Mouse (Mus musculus): Measurements from ENCODE around the gene Lrrc36.
A peak's percentile ranks its signal among the peaks of the same experiment; 100 is the strongest.

DNA sequence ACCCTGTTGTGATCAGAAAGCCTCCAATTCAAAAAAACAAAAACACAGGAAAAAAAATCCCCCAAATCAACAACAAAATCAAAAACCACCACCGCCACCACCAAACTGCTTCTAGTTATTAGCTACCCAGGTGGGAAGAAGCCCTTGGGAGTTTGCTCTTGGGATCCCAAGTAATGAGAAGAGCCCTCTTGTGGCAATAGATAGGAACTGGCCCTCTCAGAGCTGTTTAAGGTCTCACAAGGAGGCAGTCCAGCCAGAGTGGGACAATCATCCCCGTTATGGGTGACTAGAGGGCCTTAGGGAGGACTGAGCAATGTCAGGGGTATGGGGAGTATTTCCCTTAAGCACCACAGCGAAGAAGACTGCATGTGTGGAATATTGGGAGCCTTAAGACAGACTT is 15.6 kb upstream of the Lrrc36 start:
- TF ChIP-seq CTCF (IDR thresholded peaks at IDR 0.05 in 2 of 3, conservative IDR thresholded peaks at IDR 0.05 in 1 of 3; ENCODE audit: control insufficient read depth in 1 of 3, insufficient read depth in 1 of 3, low read depth in 2 of 3, low read length in 3 of 3, poor library complexity in 1 of 3, severe bottlenecking in 1 of 3) (peak; percentile 52 to 79 (median 65)), POLR2A (IDR thresholded peaks at IDR 0.05; ENCODE audit: control insufficient read depth in 1 of 2, insufficient read depth in 1 of 2, low read depth in 1 of 2, low read length in 2 of 2, poor library complexity in 1 of 2) (no peak), TCF12 (IDR thresholded peaks at IDR 0.05; ENCODE audit: low read depth, low read length) (no peak), POLR2AphosphoS5 (IDR thresholded peaks at IDR 0.05; ENCODE audit: borderline replicate concordance, low read depth, low read length) (no peak), MAX (IDR thresholded peaks at IDR 0.05; ENCODE audit: low read length) (no peak)
